Mouse (Mus musculus) MEL (cell line): ENCODE data around the gene Grin2d. TPM values are rescaled to one million over a fixed set of nuclear protein-coding genes. Genes with fewer than 3 reads are reported as not detected.
A peak's percentile ranks its signal among the peaks of the same experiment; 100 is the strongest.

Experiments
- DNase-seq: peaks from one replicate; pipeline ENCODE4 v3.0.0; 2011; ENCODE audit warnings: low read depth, low spot score
- H3K27ac ChIP-seq: 2 replicates; pipeline ENCODE4 v1.5.1; 2012; ENCODE audit warnings: low read depth, mild to moderate bottlenecking, control low read depth, low read length, moderate library complexity; ENCODE audit not compliant: control insufficient read depth
- H3K27me3 ChIP-seq, 2 experiments: fragments of 150-350 bp in 1 of 2; sonication (generic) in 1 of 2; 2 replicates each; pipeline ENCODE4 v1.6.1; 2012; ENCODE audit warnings: low read length in 2 of 2, mild to moderate bottlenecking in 2 of 2, improper control_type of control experiment in 1 of 2, moderate library complexity in 1 of 2; ENCODE audit not compliant: insufficient read depth in 2 of 2, control insufficient read depth in 1 of 2
- H3K36me3 ChIP-seq, 2 experiments: 2 replicates each; pipeline ENCODE4 v1.6.1; 2012 to 2014; ENCODE audit warnings: low read length in 2 of 2, improper control_type of control experiment in 1 of 2, inconsistent platforms in 1 of 2, mild to moderate bottlenecking in 1 of 2; ENCODE audit not compliant: insufficient read depth in 2 of 2, control insufficient read depth in 1 of 2
- H3K4me1 ChIP-seq, 2 experiments: fragments of 150-350 bp in 1 of 2; sonication (generic) in 1 of 2; 2 replicates each; pipeline ENCODE4 v1.6.1; 2012; ENCODE audit warnings: low read length in 2 of 2, improper control_type of control experiment in 1 of 2, mild to moderate bottlenecking in 1 of 2; ENCODE audit not compliant: insufficient read depth in 2 of 2, control insufficient read depth in 1 of 2
- H3K4me3 ChIP-seq, 2 experiments: fragments of 150-350 bp in 1 of 2; sonication (generic) in 1 of 2; 2 replicates each; pipeline ENCODE4 v1.5.1; 2012; ENCODE audit warnings: low read depth in 2 of 2, low read length in 2 of 2, mild to moderate bottlenecking in 2 of 2, moderate library complexity in 2 of 2, control low read depth in 1 of 2, improper control_type of control experiment in 1 of 2; ENCODE audit not compliant: control insufficient read depth in 1 of 2, insufficient read depth in 1 of 2
- H3K79me2 ChIP-seq: 2 replicates; pipeline ENCODE4 v1.6.1; 2012; ENCODE audit warnings: mild to moderate bottlenecking, low read length, moderate library complexity; ENCODE audit not compliant: control insufficient read depth, poor library complexity, insufficient read depth
- H3K9ac ChIP-seq: 2 replicates; pipeline ENCODE4 v1.6.1; 2012; ENCODE audit warnings: low read depth, mild to moderate bottlenecking, control low read depth, low read length, moderate library complexity; ENCODE audit not compliant: control insufficient read depth, poor library complexity, severe bottlenecking
- H3K9me3 ChIP-seq: fragments of 150-350 bp; sonication (generic); replicated peaks from 2 replicates; pipeline ENCODE4 v1.6.1; 2012; ENCODE audit warnings: mild to moderate bottlenecking, low read length, improper control_type of control experiment, moderate library complexity; ENCODE audit not compliant: insufficient read depth
- CHD1 ChIP-seq: IDR thresholded peaks from 2 replicates; pipeline ENCODE4 v1.6.1; 2012; ENCODE audit warnings: low read depth, mild to moderate bottlenecking, inconsistent platforms, low read length, improper control_type of control experiment
- CTCF ChIP-seq, 3 experiments: IDR thresholded peaks in 2 of 3; conservative IDR thresholded peaks in 1 of 3; 2 replicates each; pipeline ENCODE4 v1.5.1; 2011 to 2012; ENCODE audit warnings: low read length in 3 of 3, low read depth in 2 of 3, mild to moderate bottlenecking in 2 of 3, improper control_type of control experiment in 1 of 3, inconsistent platforms in 1 of 3, mixed read lengths in 1 of 3, moderate library complexity in 1 of 3; ENCODE audit not compliant: control insufficient read depth in 1 of 3, insufficient read depth in 1 of 3, poor library complexity in 1 of 3, severe bottlenecking in 1 of 3
- EP300 ChIP-seq, 2 experiments: IDR thresholded peaks; 2 replicates each; pipeline ENCODE4 v1.6.1; 2011; ENCODE audit warnings: improper control_type of control experiment in 2 of 2, low read length in 2 of 2, low read depth in 1 of 2, mild to moderate bottlenecking in 1 of 2
- GABPA ChIP-seq: IDR thresholded peaks from 2 replicates; pipeline ENCODE4 v1.6.1; 2012; ENCODE audit warnings: low read depth, mild to moderate bottlenecking, inconsistent platforms, low read length, improper control_type of control experiment, moderate library complexity
- HCFC1 ChIP-seq: IDR thresholded peaks from 2 replicates; pipeline ENCODE4 v1.6.1; 2012; ENCODE audit warnings: low read depth, mild to moderate bottlenecking, inconsistent platforms, low read length, improper control_type of control experiment, moderate library complexity
- JUND ChIP-seq: IDR thresholded peaks from 2 replicates; pipeline ENCODE4 v1.6.1; 2011; ENCODE audit warnings: low read depth, mild to moderate bottlenecking, improper control_type of control experiment, low read length
- MAZ ChIP-seq: IDR thresholded peaks from 2 replicates; pipeline ENCODE4 v1.6.1; 2012; ENCODE audit warnings: low read depth, mild to moderate bottlenecking, inconsistent platforms, low read length, improper control_type of control experiment
- MEF2A ChIP-seq: IDR thresholded peaks from 2 replicates; pipeline ENCODE4 v1.6.1; 2014; ENCODE audit warnings: low read depth, mild to moderate bottlenecking, inconsistent platforms, low read length, improper control_type of control experiment; ENCODE audit not compliant: poor library complexity, insufficient replicate concordance, severe bottlenecking; ENCODE audit errors: extremely low read depth
- POLR2A ChIP-seq, 2 experiments: IDR thresholded peaks; 2 replicates each; pipeline ENCODE4 v1.6.1; 2011 to 2012; ENCODE audit warnings: low read length in 2 of 2, mild to moderate bottlenecking in 2 of 2, control low read depth in 1 of 2, improper control_type of control experiment in 1 of 2, low read depth in 1 of 2, moderate library complexity in 1 of 2; ENCODE audit not compliant: control insufficient read depth in 1 of 2, insufficient read depth in 1 of 2, poor library complexity in 1 of 2
- POLR2AphosphoS2 ChIP-seq: IDR thresholded peaks from 2 replicates; pipeline ENCODE4 v1.6.1; 2011; ENCODE audit warnings: low read length, improper control_type of control experiment
- RCOR1 ChIP-seq: IDR thresholded peaks from 2 replicates; pipeline ENCODE4 v1.6.1; 2012; ENCODE audit warnings: low read depth, mild to moderate bottlenecking, inconsistent platforms, low read length, improper control_type of control experiment
- TAL1 ChIP-seq: IDR thresholded peaks from 2 replicates; pipeline ENCODE4 v1.6.1; 2012; ENCODE audit warnings: mild to moderate bottlenecking, inconsistent platforms, low read length, moderate library complexity, mixed read lengths
- TCF12 ChIP-seq: IDR thresholded peaks from 2 replicates; pipeline ENCODE4 v1.6.1; 2014; ENCODE audit warnings: low read depth, mild to moderate bottlenecking, inconsistent platforms, low read length, improper control_type of control experiment, moderate library complexity
- UBTF ChIP-seq: IDR thresholded peaks from 2 replicates; pipeline ENCODE4 v1.6.1; 2012; ENCODE audit warnings: low read depth, mild to moderate bottlenecking, inconsistent platforms, low read length, improper control_type of control experiment, moderate library complexity, borderline replicate concordance; ENCODE audit not compliant: insufficient read depth
- ZC3H11A ChIP-seq: IDR thresholded peaks from 2 replicates; pipeline ENCODE4 v1.6.1; 2012; ENCODE audit warnings: low read depth, mild to moderate bottlenecking, inconsistent platforms, low read length, improper control_type of control experiment
- ZMIZ1 ChIP-seq: IDR thresholded peaks from 2 replicates; pipeline ENCODE4 v1.6.1; 2012; ENCODE audit warnings: low read depth, mild to moderate bottlenecking, inconsistent platforms, low read length, improper control_type of control experiment, moderate library complexity
- polyA plus RNA-seq, 2 experiments: library from polyadenylated mRNA; stranded (reverse) in 1 of 2; unstranded in 1 of 2; fragments of >175 nt in 1 of 2; fragments of >200 nt in 1 of 2; gene quantifications; 2 replicates each; pipeline versions ENCODE4 v1.2.1 to v1.2.4; 2012; ENCODE audit warnings: low replicate concordance in 2 of 2, low read depth in 1 of 2; ENCODE audit not compliant: insufficient read length in 2 of 2, insufficient read depth in 1 of 2, missing spikeins in 1 of 2
- total RNA-seq: library from RNA; depleted of rRNA; stranded (reverse); fragments of 300-350 nt; gene quantifications from 2 replicates; pipeline ENCODE4 v1.2.3, GENCODE M21; 2012

Gene Grin2d
- total and polyA plus RNA-seq, 3 experiments = 0.19 to 0.57 TPM; not detected in 1

DNA sequence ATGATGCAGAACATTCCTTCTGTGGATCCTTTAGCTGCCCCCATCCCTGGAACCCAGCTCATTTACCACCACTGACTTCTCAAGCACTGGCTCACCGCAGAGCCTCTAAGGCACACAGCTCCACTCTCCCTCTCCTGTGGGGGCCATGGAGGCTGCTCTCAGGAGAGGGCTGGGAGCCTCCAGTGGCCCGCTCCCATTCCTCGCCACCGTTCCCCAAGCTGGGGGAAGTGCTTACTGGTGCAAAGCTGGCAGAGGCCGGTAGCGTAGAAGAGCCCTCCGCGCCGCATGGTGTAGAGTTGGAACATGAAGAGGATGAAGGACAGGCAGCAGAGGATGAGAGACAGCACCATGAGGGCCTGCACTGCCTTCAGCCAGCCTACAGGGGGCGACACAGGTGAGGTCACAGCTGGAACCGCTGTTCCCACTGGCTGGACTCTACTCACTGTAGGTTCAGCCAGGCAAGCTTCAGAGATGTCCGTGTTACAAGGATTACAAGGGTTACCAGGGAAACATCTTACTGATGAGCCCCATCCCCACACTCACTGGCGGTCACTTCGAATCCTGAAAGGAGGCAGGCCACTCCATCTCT lies 41.0 kb upstream of the Grin2d start:
- Histone ChIP-seq H3K4me1 (peaks cover 8 to 19% of the 10 kb centered on the region in 2 experiments), H3K4me3 (no peak overlapping the region)

DNA sequence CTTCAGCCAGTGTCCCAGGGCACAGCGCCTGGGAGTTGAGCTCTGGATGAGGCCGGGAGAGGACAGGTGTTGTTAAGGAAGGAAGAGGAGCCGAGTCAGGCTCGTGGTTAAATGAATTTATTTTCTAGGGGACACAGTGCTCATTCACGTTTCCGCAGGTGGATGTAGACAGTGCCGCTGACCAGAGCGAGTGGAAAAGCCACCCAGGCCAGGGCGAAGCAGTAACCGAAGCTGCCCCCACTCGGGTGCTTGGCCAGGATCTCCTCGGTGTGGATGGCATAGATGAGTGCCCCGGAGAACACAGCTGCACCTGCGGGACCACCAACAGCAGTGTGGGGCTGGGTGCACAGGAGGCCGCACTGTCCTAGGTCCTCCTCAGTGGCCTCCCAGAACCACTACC lies 39.7 kb upstream of the Grin2d start:
- Histone ChIP-seq H3K9me3 (no peaks in the 10 kb centered on the region), H3K4me3 (no peak overlapping the region), H3K79me2 (0 out of 2 replicates have a peak, but pooled peaks cover 3% of the 10 kb centered on the region), H3K36me3 (peaks cover 0 to 13% of the 10 kb centered on the region in 2 experiments; a peak in 2 of 4 replicates), H3K4me1 (peaks cover 8 to 19% of the 10 kb centered on the region in 2 experiments), H3K9ac (no peak overlapping the region), H3K27me3 (no peaks in the 10 kb centered on the region), H3K27ac (no peak overlapping the region)
- TF ChIP-seq GABPA (no peak), UBTF (no peak), POLR2A (IDR thresholded peaks at IDR 0.05; ENCODE audit: control insufficient read depth in 1 of 2, insufficient read depth in 1 of 2, low read depth in 1 of 2, low read length in 2 of 2, poor library complexity in 1 of 2) (no peak), MEF2A (no peak), RCOR1 (no peak), JUND (no peak), CHD1 (no peak), CTCF (IDR thresholded peaks at IDR 0.05 in 2 of 3, conservative IDR thresholded peaks at IDR 0.05 in 1 of 3; ENCODE audit: control insufficient read depth in 1 of 3, insufficient read depth in 1 of 3, low read depth in 2 of 3, low read length in 3 of 3, poor library complexity in 1 of 3, severe bottlenecking in 1 of 3) (no peak), ZMIZ1 (no peak), MAZ (no peak), HCFC1 (no peak), TCF12 (no peak), EP300 (IDR thresholded peaks at IDR 0.05; ENCODE audit: low read depth in 1 of 2, low read length in 2 of 2) (no peak), TAL1 (no peak), POLR2AphosphoS2 (no peak), ZC3H11A (no peak)
- no peak for DNase-seq

More for the DNA sequence above, 41.0 kb upstream of the Grin2d start:
- TF ChIP-seq MAZ = 0 out of 2 replicates have a peak, but pooled peaks have one; percentile 23
- TF ChIP-seq GABPA = no peak
- peak; percentile 67 to 88 (median 79) for TF ChIP-seq CTCF (IDR thresholded peaks at IDR 0.05 in 2 of 3, conservative IDR thresholded peaks at IDR 0.05 in 1 of 3; ENCODE audit: control insufficient read depth in 1 of 3, insufficient read depth in 1 of 3, low read depth in 2 of 3, low read length in 3 of 3, poor library complexity in 1 of 3, severe bottlenecking in 1 of 3)
- Histone ChIP-seq H3K27me3 (no peaks in the 10 kb centered on the region), H3K9ac (no peak overlapping the region), H3K79me2 (peaks cover 3% of the 10 kb centered on the region; the same call in 1 of the 2 replicates), H3K36me3 (peaks cover 0 to 13% of the 10 kb centered on the region in 2 experiments; a peak in 2 of 4 replicates), H3K9me3 (no peaks in the 10 kb centered on the region), H3K27ac (no peak overlapping the region)
- DNase-seq = peak; percentile 30
